Mouse (Mus musculus) forebrain, embryonic 15.5 days (tissue): ENCODE data around the gene Mrpl42. TPM values are rescaled to one million over a fixed set of nuclear protein-coding genes. Genes with fewer than 3 reads are reported as not detected.
A peak's percentile ranks its signal among the peaks of the same experiment; 100 is the strongest.

ENCODE experiments used
- ATAC-seq: fragments of 200-750 bp; cut with Nextera tagmentation; replicated peaks from 2 replicates; pipeline ENCODE4 v1.8.0; 2017; ENCODE audit warnings: mild to moderate bottlenecking, moderate TSS enrichment, moderate library complexity
- H3K27ac ChIP-seq: fragments of 300-500 bp; sonication (generic); replicated peaks from 2 replicates; pipeline ENCODE4 v1.5.1; 2015; ENCODE audit warnings: mild to moderate bottlenecking, inconsistent platforms
- H3K27me3 ChIP-seq: fragments of 300-500 bp; sonication (generic); 2 replicates; pipeline ENCODE4 v1.6.1; 2015; ENCODE audit warnings: inconsistent platforms
- H3K36me3 ChIP-seq: fragments of 300-500 bp; sonication (generic); 2 replicates; pipeline ENCODE4 v1.6.1; 2015; ENCODE audit warnings: mild to moderate bottlenecking, inconsistent platforms
- H3K4me1 ChIP-seq: fragments of 300-500 bp; sonication (generic); 2 replicates; pipeline ENCODE4 v1.6.1; 2015; ENCODE audit warnings: inconsistent platforms
- H3K4me2 ChIP-seq: fragments of 300-500 bp; sonication (generic); replicated peaks from 2 replicates; pipeline ENCODE4 v1.6.1; 2015; ENCODE audit warnings: mild to moderate bottlenecking, inconsistent platforms
- H3K4me3 ChIP-seq: fragments of 300-500 bp; sonication (generic); 2 replicates; pipeline ENCODE4 v1.5.1; 2015; ENCODE audit warnings: mild to moderate bottlenecking, inconsistent platforms
- H3K9ac ChIP-seq: fragments of 300-500 bp; sonication (generic); replicated peaks from 2 replicates; pipeline ENCODE4 v1.6.1; 2015; ENCODE audit warnings: mild to moderate bottlenecking, inconsistent platforms
- H3K9me3 ChIP-seq: fragments of 300-500 bp; sonication (generic); 2 replicates; pipeline ENCODE4 v1.6.1; 2016; ENCODE audit warnings: inconsistent platforms
- WGBS: fragments of 180-500 bp; shearing (Covaris S2); methylation state at CpG from one replicate; pipeline ENCODE4 v1.1.7; 2015; ENCODE audit warnings: mixed read lengths; 5-methylcytosine and 5-hydroxymethylcytosine counted together
- polyA plus RNA-seq: library from polyadenylated mRNA; unstranded; fragments of >200 nt; fragmentation: Nextera tagmentation; extraction: Ambion mirVana; gene quantifications from 2 replicates; pipeline ENCODE4 v1.2.1, GENCODE M21; 2015

Mrpl42 gene
- polyA plus RNA-seq, 1 experiment from 2014 or later: 232 TPM

DNA sequence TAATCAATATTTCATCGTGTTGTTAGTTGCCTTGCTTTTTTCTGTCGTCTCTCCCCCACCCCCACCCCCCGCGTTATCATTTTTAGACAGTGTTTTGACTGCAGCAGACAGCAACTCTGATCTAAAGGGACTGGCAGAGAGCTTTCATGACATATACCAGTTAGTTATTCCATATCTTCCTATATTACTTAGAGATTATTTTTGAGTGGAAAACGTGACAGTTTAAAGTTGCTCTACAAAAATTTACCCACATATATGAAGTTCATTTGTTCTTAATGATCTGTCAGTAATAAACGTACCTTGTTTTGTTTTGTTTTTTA lies 34.4 kb upstream of the Mrpl42 start:
- H3K4me3 ChIP-seq: no peak overlapping the region
- peaks cover 6% of the 10 kb centered on the region; the same call in 1 of the 2 replicates for H3K4me1 ChIP-seq
- no peaks in the 10 kb centered on the region for H3K36me3 ChIP-seq
- no peak overlapping the region for H3K9ac ChIP-seq
- no peak overlapping the region for H3K4me2 ChIP-seq
- no peak overlapping the region for H3K27ac ChIP-seq
- ATAC-seq: no peak
- H3K9me3 ChIP-seq: no peaks in the 10 kb centered on the region
- WGBS: 83% methylated on average over 6 of the region's 6 CpGs
- no peaks in the 10 kb centered on the region for H3K27me3 ChIP-seq

DNA sequence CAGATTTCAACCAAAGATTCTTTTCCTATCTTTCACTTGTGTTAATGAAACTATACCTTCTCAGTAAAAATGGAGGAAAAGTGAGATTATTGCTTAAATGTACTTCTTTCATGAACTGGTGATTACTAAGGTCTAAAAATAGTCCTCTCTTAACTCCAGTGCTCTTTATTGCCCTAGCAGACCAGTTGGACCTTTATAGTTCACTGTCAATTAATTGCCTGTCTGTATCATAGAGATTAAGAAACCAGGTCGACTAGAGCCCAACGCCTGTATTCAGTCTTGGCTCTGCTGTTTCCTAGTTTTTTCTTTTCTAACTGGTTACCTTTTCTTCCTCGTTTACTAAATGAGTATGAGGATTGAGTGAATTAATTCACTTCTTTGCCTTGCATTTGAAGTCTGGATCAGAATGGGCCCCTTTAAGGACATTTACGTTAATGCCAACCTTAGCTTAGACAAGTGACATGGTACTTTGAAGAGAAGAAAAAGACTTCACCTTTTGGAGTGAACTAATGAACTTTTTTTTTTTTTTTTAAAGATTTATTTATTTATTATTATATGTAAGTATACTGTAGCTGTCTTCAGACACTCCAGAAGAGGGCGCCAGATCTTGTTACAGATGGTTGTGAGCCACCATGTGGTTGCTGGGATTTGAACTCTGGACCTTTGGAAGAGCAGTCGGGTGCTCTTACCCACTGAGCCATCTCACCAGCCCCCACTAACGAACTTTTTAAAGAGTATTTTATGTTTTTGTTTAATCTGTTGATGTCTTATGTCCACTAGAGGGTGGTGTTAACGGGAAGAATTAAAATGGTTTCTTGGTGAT lies 33.9 kb upstream of the Mrpl42 start:
- Histone ChIP-seq H3K4me2 (no peak overlapping the region), H3K36me3 (no peaks in the 10 kb centered on the region), H3K27ac (no peak overlapping the region), H3K9me3 (no peaks in the 10 kb centered on the region), H3K9ac (no peak overlapping the region), H3K27me3 (no peaks in the 10 kb centered on the region), H3K4me1 (peaks cover 12% of the 10 kb centered on the region), H3K4me3 (no peak overlapping the region)
- ATAC-seq: no peak
- WGBS: 84% methylated on average over 8 of the region's 8 CpGs

DNA sequence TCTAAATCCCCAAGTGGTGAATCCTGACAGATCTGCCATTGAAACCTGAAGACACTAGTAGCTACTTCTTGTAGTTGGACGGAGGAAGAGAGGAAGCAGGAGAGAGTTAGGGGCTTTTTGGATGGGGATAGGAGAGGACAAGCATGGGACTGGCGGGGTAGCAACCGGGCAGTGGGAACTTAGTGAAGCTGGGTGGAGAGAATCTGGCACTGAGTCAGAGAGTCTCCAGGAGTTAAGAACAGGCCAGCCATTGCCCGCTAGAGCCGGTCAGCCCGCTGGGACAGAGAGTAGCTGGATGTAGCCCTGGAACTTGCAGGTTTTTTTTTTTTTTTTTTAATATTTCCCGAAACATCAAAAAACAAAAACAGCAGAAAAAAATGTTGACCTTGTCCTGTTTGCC lies 31.6 kb upstream of the Mrpl42 start:
- no peaks in the 10 kb centered on the region for H3K36me3 ChIP-seq
- peaks cover 18% of the 10 kb centered on the region for H3K4me1 ChIP-seq
- ATAC-seq: no peak
- 93% methylated on average over 7 of the region's 7 CpGs for WGBS
- H3K27me3 ChIP-seq: no peaks in the 10 kb centered on the region
- H3K4me3 ChIP-seq: no peak overlapping the region
- no peak overlapping the region for H3K9ac ChIP-seq
- H3K4me2 ChIP-seq: no peak overlapping the region
- no peak overlapping the region for H3K27ac ChIP-seq
- H3K9me3 ChIP-seq: no peaks in the 10 kb centered on the region

GRCm38 (mm10) chr10:95532916-95533315 lies 31.2 kb upstream of the Mrpl42 start:
- peaks cover 18% of the 10 kb centered on the region for H3K4me1 ChIP-seq
- ATAC-seq: no peak
- H3K4me2 ChIP-seq: no peak overlapping the region
- H3K27ac ChIP-seq: no peak overlapping the region
- no peak overlapping the region for H3K9ac ChIP-seq
- WGBS: 94% methylated on average over 5 of the region's 5 CpGs
- no peaks in the 10 kb centered on the region for H3K36me3 ChIP-seq
- no peaks in the 10 kb centered on the region for H3K9me3 ChIP-seq
- H3K27me3 ChIP-seq: no peaks in the 10 kb centered on the region
- H3K4me3 ChIP-seq: no peak overlapping the region

DNA sequence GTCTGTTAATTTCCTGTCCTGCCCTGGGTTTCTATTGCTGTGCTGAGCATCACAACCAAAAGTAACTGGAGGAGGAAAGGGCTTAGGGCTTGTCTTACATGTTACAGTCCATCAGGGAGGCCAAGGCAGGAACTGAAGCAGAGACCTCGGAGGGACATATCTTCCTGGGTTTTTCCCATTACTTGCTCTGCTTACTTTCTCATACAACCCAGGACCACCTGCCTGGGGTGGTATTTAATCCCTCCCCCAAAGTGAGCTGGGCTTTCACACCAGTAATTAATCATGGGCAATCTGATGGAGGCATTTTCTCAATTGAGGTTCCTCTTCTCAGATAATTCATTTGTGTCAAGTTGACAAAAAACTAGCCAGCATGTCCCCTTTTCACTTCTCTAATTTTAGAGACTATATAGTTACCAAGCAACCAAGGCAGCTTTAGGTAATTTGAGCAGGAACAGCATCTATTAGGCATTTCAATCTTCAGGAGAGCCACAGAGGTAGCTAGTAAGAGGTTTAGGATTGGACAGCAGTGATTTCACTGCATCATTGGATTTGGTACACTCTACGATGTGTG lies 28.9 kb upstream of the Mrpl42 start:
- Histone ChIP-seq H3K9me3 (no peaks in the 10 kb centered on the region), H3K27me3 (no peaks in the 10 kb centered on the region), H3K9ac (no peak overlapping the region), H3K36me3 (no peaks in the 10 kb centered on the region), H3K4me3 (no peak overlapping the region), H3K27ac (no peak overlapping the region), H3K4me2 (no peak overlapping the region), H3K4me1 (peaks cover 18% of the 10 kb centered on the region)
- 40% methylated on average over 2 of the region's 2 CpGs for WGBS
- ATAC-seq: no peak

DNA sequence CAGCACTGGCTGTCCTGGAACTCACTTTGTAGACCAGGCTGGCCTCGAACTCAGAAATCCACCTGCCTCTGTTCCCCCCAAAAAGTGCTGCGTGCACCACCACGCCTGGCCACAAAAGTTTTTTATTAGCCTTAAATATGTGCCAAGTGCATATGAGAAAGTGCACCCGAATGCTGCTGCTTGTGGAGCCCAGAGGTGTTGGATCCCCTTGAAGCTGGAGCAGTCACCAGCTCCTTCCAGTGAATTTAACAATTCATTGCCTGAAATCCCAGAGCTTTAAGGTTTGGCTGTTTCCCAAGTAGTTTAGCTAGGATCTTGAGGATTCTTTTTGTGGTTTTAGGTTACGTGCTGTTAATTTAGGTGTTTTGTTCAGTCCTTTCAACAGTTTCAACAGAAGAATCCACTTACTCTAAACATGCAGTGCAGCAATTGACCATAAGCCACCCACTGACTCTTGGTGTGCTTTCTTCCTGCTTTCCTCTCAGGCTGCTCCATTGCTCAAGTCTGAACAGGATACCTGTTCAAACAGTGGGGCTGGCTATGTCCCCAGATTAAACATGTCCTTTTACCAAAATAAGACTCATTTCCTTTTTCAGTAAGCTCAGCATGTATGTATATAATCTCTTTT lies 24.9 kb upstream of the Mrpl42 start:
- Histone ChIP-seq H3K36me3 (no peaks in the 10 kb centered on the region), H3K27ac (no peak overlapping the region), H3K9me3 (no peaks in the 10 kb centered on the region), H3K27me3 (no peaks in the 10 kb centered on the region), H3K4me2 (no peak overlapping the region), H3K4me3 (no peak overlapping the region), H3K9ac (no peak overlapping the region), H3K4me1 (peaks cover 15% of the 10 kb centered on the region)
- ATAC-seq: no peak
- WGBS: 68% methylated on average over 5 of the region's 5 CpGs

GRCm38 (mm10) chr10:95525871-95526270 lies 24.1 kb upstream of the Mrpl42 start:
- no peak overlapping the region for H3K4me3 ChIP-seq
- peaks cover 8% of the 10 kb centered on the region for H3K4me1 ChIP-seq
- no peak overlapping the region for H3K4me2 ChIP-seq
- no peak overlapping the region for H3K9ac ChIP-seq
- ATAC-seq: no peak
- no peaks in the 10 kb centered on the region for H3K9me3 ChIP-seq
- no peak overlapping the region for H3K27ac ChIP-seq
- WGBS: 96% methylated on average over 5 of the region's 5 CpGs
- H3K36me3 ChIP-seq: no peaks in the 10 kb centered on the region
- no peaks in the 10 kb centered on the region for H3K27me3 ChIP-seq

DNA sequence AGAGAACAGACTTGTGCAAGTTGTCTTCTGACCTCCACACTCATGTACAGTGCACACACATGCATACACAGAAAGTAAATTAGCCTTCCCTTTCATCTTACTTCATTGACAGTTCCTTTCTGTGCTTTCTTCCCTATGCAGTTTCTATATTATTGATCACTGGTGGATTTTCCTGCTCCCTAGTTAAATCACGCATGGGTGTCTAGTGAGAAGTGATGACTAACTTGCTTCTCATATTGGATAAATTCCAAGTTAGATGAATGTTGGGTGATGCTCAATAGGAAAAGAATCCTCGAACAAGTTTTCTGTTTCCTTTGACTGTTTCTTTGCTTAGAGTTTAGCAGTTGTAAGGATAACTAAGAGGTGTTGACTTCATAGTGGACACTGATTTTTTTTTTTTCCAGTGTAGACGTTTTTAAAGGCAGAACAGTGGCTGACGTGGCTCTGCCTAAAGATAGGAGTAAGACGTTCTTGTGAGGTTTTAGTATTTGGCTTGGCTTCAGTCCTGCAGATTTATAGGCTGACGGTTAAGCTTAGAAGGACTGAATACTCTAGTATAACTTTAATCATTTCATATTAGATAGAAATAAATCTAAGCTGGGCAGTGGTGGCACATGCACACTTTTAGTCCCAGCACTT lies 23.4 kb upstream of the Mrpl42 start:
- no peak overlapping the region for H3K9ac ChIP-seq

GRCm38 (mm10) chr10:95517656-95518055 lies 15.9 kb upstream of the Mrpl42 start:
- Histone ChIP-seq H3K9me3 (no peaks in the 10 kb centered on the region), H3K4me3 (no peak overlapping the region), H3K4me2 (no peak overlapping the region), H3K4me1 (peaks cover 33% of the 10 kb centered on the region), H3K27ac (no peak overlapping the region), H3K9ac (no peak overlapping the region), H3K27me3 (no peaks in the 10 kb centered on the region), H3K36me3 (no peaks in the 10 kb centered on the region)
- no peak for ATAC-seq
- 97% methylated on average over 6 of the region's 6 CpGs for WGBS

More for the DNA sequence above, 23.4 kb upstream of the Mrpl42 start:
- Histone ChIP-seq H3K9me3 (no peaks in the 10 kb centered on the region), H3K27me3 (no peaks in the 10 kb centered on the region), H3K4me3 (no peak overlapping the region), H3K36me3 (no peaks in the 10 kb centered on the region), H3K4me2 (no peak overlapping the region), H3K4me1 (peaks cover 2% of the 10 kb centered on the region; the same call in 1 of the 2 replicates), H3K27ac (no peak overlapping the region)
- no peak for ATAC-seq
- WGBS: 87% methylated on average over 6 of the region's 6 CpGs

GRCm38 (mm10) chr10:95515293-95515931 lies 13.7 kb upstream of the Mrpl42 start:
- peak overlapping the region; percentile 96 for H3K4me3 ChIP-seq
- H3K27ac ChIP-seq: peak overlapping the region; percentile 94
- peak overlapping the region; percentile 88 for H3K9ac ChIP-seq
- no peaks in the 10 kb centered on the region for H3K27me3 ChIP-seq
- no peaks in the 10 kb centered on the region for H3K36me3 ChIP-seq
- no peaks in the 10 kb centered on the region for H3K9me3 ChIP-seq
- peaks cover 33% of the 10 kb centered on the region for H3K4me1 ChIP-seq
- under 1% methylated on average over 75 of the region's 80 CpGs for WGBS
- ATAC-seq: peak; percentile 75; the same call in 1 of the 2 replicates
- peak overlapping the region; percentile 73 for H3K4me2 ChIP-seq

- peaks cover 33% of the 10 kb centered on the region for H3K4me1 ChIP-seq
Observed at GRCm38 (mm10) chr10:95514656-95515292, 13.0 kb upstream of the Mrpl42 start, which contains the start of gene Ube2n. Gene Ube2n, plus strand, starts transcription at chr10:95515145.

More at GRCm38 (mm10) chr10:95514656-95515292, 13.0 kb upstream of the Mrpl42 start, which contains the start of gene Ube2n:
- ATAC-seq: peak; percentile 98
- Histone ChIP-seq H3K4me2 (peak within 1 kb of the TSS; percentile 73), H3K36me3 (no peaks in the 10 kb centered on the region), H3K27me3 (no peaks in the 10 kb centered on the region), H3K27ac (peak within 1 kb of the TSS; percentile 94), H3K4me3 (peak within 1 kb of the TSS; percentile 96), H3K9me3 (no peaks in the 10 kb centered on the region), H3K9ac (peak within 1 kb of the TSS; percentile 88)
- under 1% methylated on average over 78 of the region's 81 CpGs for WGBS
